Mouse (Mus musculus) kidney, adult 18-20 months (tissue): Measurements from ENCODE around the gene Orc5.
"Not testable (repeated sequence)": the region's sequence is repeated elsewhere in the genome, so short reads cannot be mapped to it uniquely, and the experiment has no call there.

Experiments used
- DNase-seq: peaks from one replicate; pipeline ENCODE4 v3.0.0; 2021

Orc5 gene

GRCm38 (mm10) chr5:22532571-22532970, 17.7 kb downstream of the Orc5 start:
- DNase-seq = no peak

- DNase-seq = no peak
Measured at GRCm38 (mm10) chr5:22522612-22523011, 27.6 kb downstream of the Orc5 start.

DNA sequence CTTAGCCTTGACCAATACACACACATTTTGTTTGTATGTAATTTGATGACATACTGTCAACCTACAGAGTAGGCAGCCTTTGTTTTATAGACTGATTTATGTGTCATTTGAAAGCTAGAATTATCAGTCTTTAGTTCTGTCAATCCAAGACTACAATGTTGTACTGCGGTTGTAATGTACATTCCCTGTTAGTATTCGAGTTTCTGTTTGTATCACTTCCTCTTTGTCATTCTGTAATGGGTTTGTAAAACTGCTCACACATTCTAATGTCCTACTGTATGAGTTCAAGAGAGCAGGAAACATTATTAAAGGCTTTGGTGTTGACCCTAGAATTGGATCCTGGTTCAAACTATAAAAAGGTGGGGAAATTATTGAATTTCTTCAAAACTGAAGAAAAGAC, 30.5 kb downstream of the Orc5 start:
- DNase-seq = no peak

GRCm38 (mm10) chr5:22515745-22516144, 34.5 kb downstream of the Orc5 start:
- not testable (repeated sequence) for DNase-seq

DNA sequence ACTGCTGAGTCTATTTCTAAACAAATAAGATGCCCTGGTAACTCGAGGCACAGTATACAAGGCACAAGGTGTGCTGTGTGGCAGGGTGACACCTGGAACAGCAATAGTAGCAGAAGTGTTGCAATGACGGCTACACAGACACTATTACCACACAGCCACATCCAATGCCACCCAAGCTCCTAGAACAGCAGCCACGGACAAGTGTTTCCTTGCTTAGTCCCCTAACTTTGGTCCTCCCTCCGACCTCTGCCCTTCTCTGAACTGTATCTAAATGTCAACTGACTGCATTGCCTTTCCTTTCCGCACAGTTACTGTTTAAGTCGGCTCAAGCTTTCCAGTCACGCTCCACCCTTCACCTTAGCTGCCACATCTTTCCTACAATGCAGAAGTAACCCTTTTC, 36.0 kb downstream of the Orc5 start:
- DNase-seq = not testable (repeated sequence)

GRCm38 (mm10) chr5:22512579-22512978, 37.6 kb downstream of the Orc5 start:
- DNase-seq = not testable (repeated sequence)

GRCm38 (mm10) chr5:22511824-22512223, 38.4 kb downstream of the Orc5 start:
- DNase-seq = no peak

DNA sequence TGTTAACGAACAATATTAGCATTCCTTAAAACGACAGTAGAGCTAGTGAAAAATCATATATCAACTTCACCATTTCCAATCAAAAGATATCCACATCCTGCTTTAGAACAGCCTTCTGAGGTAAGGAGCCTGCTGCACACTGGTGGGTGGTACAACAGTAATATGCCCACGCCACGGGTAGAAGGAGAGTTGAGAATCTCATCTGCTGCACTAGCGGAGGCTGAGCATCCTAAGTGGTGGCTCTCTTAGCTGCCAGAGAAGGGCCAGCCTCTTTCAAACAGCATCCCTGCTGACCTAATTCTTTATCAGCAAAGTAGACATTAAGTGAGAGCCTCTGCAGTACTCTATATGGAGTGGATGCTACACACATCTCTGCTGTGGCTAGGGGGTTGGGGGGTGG, 41.7 kb downstream of the Orc5 start:
- DNase-seq = no peak

DNA sequence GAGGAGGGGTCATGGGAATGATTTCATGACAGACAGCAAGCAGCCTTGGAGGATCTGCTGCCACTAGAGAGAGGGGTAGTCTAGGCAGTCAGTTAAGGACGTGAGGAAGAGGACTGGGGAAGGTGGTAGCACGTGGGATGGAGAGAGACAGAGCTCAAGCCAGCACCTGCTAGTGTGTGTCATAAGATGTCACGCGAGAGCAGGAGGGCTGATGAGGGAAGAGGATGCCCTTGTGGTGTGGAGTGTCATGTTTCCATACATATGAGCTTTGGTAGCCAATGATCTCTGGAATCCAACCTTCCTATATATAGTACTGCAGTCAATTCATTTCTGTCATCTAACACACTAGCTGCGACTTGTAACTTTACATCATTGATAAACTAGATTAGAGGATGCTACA, 50.8 kb downstream of the Orc5 start:
- no peak for DNase-seq

GRCm38 (mm10) chr5:22491088-22491487, 59.1 kb downstream of the Orc5 start:
- no peak for DNase-seq

DNA sequence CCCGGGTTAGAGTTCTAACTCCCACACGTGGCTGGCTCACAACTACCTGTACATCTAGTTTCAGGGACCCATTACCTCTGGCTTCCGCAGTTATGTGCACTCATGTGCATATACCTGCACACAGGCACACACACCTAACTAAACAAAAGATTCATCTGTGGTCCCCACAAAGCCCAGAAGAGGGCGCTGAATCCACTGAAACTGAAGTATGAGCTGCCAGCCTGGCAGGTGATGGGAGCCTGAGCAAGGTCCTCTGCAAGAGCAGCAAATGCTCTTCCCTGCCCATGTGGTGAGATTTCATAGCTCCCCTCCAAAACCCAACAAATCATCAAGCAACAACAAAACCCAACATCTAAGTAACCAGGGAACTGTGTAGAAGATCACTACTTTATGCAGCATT, 61.1 kb downstream of the Orc5 start:
- DNase-seq = peak; percentile 13

DNA sequence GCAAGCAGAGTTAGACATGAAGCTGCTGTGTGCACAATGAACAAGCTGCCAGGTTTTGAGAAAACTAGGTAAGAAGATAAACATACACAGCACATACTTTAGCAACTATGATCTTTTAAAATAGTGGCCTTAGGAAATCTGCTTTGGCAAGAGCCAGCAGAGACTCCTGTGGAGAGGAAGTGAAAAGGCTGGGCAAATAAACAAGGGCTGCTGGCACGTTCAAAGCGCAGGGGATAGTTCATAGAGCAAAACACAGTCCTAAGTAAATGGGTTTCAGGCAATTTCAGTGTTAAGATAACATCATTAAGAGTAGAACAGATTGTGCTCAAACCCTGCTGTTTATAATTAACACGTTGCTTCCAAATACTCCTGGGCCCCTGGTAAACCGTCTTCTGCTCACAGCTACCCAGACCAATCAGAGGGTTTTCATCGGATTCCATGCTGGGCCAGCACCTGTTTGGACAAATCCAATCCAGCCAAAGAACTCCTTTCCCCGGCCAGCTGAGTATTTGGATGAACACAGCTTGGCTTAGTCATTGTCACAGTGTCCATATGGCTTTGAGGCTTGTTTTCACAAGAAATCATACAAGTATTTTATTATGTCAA, 63.5 kb downstream of the Orc5 start:
- DNase-seq = no peak

DNA sequence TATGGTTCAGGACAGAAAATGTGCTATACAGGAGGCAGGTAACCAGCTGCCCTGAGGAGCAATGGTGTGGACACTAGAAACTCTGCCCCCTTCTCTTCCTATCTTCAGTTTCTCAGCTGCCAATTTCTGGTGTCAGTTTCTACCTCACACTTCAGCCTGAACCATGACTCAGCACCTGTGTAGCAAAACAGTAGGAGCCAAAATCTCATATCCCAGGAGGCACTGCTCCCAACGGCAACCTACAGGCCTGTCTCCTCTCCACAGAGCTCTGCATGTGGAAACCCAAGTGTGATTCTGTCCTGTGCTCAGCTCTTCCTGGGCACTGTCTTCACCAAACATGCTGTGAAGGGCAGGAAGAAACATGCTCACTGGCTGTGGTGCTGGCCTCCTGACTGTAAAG, 64.5 kb downstream of the Orc5 start:
- no peak for DNase-seq

DNA sequence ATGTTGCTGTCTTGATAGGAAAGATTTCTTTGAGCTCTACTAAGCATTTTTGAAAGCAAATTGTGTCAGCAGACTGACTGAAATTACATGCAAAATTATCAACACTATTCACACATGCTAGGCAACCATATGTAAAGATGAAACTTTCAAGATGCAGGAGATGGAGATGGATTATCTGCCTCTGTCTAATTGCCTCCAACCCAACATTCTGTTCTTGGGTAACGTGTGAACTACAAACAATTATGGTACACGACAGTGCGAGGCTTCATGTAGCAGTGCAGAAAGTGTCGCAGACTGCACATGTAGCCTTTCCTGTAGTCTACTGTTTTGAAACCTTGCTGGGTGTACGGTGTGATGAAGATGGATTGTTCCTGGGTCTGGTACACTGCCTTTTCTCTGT, 67.7 kb downstream of the Orc5 start:
- no peak for DNase-seq

- not testable (repeated sequence) for DNase-seq
Measured at GRCm38 (mm10) chr5:22472445-22472844, 77.8 kb downstream of the Orc5 start.

DNA sequence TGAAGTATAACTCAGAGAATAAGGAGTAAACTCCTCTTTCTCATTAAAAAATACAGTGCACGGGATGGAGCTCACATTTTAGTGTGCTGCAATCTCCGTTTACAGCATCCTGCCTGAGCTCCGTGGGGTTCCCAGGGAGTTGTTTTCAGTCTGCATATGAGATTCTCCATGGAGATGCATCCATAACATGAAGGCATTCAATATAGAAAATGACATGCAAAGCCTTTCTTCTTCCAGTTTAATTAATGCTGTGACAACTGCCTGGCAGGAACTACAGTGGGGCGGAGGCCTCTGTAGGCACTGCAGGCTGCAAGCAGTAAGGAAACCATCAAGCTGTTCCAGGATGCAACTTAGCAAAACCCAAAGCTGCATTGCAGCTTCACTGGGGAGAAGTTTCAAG, 79.0 kb downstream of the Orc5 start:
- DNase-seq = no peak

DNA sequence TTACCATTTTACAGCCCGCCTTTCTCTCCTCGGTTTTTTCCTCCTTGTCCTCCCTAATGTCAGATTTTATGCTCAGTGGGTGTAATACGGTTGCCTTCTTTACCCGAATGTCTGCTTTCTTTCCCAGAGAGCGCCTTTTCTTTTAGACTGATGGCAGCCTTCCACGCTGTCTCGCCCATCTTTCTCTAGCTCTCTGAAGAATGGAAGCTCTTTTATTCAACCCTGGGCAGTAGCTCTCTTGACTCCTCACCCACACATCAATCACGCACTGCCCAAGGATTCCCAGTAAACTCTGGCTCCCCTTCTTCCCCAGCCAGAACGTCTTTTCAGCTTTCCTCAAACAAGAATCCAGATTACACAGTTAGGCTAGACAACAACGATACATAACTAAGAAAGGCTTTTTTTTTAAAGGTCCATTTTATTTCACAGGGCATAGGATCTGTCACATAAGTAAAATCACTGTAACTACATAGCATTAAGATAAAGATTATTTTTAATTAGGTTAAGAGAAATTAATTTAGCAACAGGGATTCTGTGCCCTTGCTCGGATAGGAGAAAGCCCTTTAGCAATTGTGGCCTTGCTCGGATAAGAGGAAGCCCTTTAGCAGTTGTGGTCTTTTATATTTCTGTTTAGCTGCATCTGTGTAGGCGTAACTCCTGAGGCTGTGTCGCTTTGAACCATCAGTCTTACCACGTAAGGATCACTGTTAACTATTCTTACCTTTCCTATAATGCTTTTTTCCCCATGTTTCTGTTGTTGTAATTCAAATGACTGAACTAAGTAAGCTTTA, 97.2 kb downstream of the Orc5 start:
- no peak for DNase-seq

GRCm38 (mm10) chr5:22452452-22452851, 97.8 kb downstream of the Orc5 start:
- DNase-seq = no peak

- DNase-seq = no peak
Measured at GRCm38 (mm10) chr5:22451764-22452163, 98.5 kb downstream of the Orc5 start.

- DNase-seq = no peak
Measured at GRCm38 (mm10) chr5:22449492-22449891, 100.7 kb downstream of the Orc5 start.
